Mouse (Mus musculus) heart, adult 11 months (tissue): ENCODE measurements around the gene Cd7.
"Not testable (repeated sequence)": the region's sequence is repeated elsewhere in the genome, so short reads cannot be mapped to it uniquely, and the experiment has no call there.

Experiments
- DNase-seq: peaks from one replicate; pipeline ENCODE4 v3.0.0; 2022

The Cd7 gene

DNA sequence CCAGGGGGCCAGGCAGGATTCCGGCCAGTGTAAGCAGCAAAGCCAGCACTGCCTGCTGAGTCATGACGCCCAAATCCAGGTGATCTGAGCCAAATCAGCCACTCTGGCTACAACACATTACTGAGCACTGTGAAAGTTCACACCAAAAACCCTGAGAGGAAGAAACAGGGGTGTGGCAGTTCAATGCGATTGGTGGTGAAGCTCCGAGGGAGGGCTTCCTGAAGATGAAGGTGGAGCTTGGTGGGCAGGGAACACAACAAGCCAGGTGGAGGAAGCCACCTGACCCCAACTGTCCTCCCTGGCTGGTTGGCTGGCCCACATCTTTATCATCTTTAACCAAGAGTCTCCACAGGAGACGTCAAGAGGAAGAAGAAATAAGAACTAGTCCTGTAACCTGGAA lies at the start of gene Cd7:
TSS of gene Cd7 (minus strand) at position 117 of the 400 bp plus-strand sequence.
- no peak for DNase-seq

DNA sequence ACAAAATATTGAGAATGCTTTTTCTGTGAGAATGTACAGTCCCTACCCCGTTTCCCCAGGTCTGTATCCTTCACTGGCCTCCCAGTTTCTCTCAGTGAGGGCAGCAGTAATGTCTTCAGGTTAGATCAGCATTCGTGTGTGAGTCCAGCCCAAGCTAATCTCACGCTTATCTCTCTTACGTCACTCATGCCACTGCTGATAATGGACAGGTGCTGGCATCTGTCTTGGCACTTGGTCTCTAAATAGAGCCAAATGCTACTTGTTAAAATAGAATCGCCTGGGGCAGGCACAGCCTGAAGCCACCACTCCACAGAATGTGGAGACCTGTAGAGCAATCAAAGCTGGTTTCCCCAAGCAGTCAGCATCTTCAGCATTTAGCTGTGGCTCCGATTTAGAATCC lies 49.8 kb upstream of the Cd7 start:
- peak; percentile 55 for DNase-seq

DNA sequence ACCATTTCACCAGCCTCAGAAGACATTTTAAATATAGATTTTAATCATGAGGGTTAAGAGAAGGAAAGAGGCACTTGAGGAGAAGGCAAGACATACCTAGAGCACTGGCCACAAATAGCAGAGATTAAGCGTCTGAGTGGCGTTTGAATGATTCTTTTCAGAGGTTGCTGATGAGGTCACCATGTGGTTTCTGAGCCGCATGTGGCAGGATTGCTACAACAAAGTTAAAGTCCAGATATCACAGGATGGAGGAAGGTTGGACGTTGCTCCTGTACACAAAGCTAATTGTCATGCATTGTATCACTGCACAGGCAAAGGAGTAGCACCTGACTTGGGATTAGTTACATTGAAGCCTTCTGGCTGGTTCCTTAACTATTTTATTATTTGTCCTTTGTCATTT lies 47.1 kb upstream of the Cd7 start:
- DNase-seq = no peak

DNA sequence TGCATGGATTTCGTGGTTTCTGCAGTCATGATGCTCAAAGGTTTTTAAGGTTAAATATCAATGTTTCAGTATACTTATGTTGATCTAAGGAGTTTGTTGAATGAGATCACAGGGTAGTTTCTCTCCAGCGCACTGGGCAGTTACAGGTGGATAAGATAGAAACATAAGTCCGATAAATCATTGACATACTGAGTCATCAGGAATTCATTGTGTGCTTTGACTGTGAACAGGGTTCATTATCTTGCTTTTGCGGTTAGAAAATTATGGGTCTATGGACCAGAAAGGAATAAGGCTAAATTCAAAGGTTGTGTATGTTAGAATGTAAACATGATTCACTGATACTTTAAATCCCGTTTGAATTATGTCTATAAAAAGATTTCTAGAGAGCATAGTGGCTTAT lies 46.0 kb upstream of the Cd7 start:
- peak; percentile 53 for DNase-seq

DNA sequence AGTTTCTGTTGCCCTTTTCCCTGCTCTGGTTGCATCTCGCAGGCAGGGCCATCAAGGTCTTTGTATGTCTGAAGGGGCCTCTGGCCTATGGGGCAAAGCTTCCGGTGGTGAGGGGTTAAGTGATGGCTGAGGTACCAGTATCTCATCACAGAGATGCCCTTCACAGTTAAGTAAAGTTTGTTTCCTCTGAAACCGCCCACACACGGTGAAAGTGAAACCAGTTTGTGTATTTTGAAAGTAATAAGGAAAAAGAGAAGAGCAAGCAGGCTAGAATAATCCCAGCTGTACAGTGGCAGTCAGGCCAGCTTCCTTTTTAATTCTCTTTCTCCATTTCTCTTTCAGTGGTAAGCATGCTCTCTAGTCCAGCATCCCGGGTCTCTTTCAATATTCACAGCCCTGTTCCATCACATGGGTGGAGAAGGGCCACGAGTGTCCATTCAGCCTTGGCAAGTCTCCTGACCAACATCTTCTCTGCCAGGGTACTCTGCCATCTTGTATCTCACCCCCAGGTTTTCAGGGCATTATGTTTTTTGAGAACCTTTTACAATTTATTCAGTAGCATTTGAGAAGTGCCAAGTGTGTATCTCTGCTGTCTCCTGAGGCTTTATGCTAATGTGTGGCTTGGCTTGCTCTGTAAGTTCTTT lies 43.8 kb upstream of the Cd7 start:
- peak; percentile 92 for DNase-seq

DNA sequence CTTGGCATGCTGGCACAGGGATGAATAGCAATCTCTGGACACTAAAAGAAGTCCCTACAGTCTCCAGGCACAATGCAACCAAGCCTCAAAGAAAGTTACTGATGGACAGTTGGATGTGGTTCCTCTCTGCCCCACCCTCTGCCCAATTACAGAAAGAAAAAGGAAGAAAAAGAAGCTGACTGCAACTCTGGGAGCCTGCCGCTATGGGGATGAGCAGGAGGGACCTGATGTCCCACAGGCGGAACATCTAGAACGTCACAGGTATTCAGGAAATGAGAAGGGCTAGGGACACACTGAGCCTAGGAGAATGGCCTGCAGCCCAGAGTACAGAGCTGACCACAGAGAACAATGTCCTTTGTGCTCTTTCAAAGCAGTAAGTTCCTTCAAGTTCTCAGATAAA lies 43.0 kb upstream of the Cd7 start:
- DNase-seq = peak; percentile 92

DNA sequence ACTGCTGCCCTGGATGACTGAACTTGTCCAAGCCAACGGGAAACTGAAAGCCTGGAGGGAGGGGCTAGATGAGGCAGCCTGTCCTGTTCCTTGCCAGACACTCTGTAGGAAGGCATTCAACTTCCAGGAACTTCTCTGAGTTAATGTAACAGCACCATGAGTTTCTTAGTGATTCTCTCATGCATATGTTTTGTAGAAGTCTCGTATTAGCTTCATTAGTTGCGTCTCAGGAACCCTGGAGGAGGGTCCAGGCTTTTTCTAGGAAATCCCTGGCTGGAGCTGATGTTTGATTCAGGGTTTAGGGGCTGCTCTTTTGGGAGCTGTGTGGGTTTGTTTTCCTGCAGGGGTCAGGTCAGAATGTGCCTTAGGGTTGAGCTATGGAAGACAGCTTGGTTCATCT lies 41.9 kb upstream of the Cd7 start, which contains the start of gene Sectm1a:
TSS of gene Sectm1a (minus strand) at position 101 of the 400 bp plus-strand sequence.
- DNase-seq = no peak

- DNase-seq = no peak
These were observed 41.1 kb upstream of the Cd7 start for GRCm38 (mm10) chr11:121080330-121080729.

DNA sequence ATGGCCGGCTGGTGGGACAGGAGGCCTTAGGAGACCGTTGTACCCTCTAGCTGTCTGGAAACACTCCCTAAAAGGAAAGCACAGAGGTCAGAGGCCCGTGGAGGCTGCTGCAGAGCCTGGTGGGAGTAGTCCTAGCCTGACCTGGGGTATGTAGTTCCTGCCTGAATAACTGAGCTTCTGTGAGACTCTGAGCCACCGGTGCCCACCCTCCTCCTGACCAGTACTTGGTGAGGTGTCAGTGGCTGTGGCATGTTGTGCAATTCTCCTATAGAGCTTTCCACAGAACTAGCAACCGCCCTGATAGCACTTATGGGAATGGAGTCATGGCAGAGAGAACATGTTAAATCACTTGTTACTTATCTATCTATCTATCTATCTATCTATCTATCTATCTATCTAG lies 36.4 kb upstream of the Cd7 start:
- peak; percentile 71 for DNase-seq

GRCm38 (mm10) chr11:121069662-121070061 lies 30.4 kb upstream of the Cd7 start:
- not testable (repeated sequence) for DNase-seq

GRCm38 (mm10) chr11:121067895-121068294 lies 28.7 kb upstream of the Cd7 start:
- DNase-seq = no peak

DNA sequence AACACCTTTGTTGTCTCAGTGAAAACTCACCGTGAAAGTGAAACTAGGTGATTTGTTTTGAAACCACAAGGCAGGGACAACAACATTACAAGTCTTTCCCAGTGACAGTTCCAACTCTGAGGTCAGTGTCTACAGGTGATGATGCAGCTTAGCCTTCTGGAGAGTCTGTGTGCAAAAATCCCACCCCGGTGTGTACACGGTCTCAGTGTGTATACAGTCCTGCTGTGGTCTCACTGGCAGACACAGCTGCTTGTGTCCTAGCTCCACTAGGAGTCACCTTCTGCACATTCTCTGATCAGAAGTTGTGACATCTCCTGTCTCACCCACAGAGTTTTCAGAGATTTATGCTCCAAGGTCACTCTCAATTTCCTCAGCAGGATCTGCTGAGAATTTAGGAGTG lies 25.0 kb upstream of the Cd7 start:
- no peak for DNase-seq

DNA sequence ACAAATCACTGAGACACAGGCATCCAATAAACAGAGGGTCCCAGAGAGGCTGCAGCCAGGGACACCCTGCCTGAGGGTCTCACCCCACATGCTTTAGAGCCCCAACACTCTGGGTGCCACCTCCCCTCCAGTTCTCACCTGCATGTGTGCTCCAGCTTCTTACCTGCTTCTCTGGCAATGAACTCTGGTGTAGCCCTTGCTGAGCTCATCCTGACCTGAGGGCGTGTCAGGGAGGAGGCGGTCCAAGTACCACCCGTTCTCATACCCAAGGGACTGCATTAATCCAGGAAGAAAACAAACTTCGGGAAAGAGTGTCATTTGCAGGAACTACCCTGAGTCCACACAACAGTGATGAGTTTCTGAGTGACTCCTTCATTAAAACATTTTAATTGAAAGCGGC lies 24.2 kb upstream of the Cd7 start, which contains the start of gene Sectm1b:
TSS of gene Sectm1b (minus strand) at position 191 of the 400 bp plus-strand sequence.
- DNase-seq = no peak

DNA sequence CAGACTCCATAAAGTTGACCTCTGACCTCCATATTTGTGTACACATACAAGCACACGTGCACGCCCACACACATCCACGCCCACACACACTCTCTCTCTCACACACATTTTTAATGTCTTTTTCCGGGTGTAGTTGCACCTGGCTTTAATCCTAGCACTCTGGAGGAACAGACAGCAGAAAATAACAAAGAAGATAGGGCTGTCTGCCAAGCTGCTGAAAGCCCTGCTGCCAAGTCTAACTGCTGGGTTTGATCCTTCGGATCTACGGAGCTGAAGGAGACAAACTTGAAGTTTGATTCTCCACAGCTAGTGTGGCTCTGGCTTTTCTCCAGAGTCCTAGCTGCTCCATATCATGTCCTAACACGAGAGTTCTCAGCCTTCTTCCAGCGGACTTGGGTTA lies 22.4 kb upstream of the Cd7 start:
- peak; percentile 76 for DNase-seq

- DNase-seq = not testable (repeated sequence)
These were observed 21.3 kb upstream of the Cd7 start for GRCm38 (mm10) chr11:121060401-121061067.

GRCm38 (mm10) chr11:121059471-121059870 lies 20.3 kb upstream of the Cd7 start:
- peak; percentile 77 for DNase-seq

GRCm38 (mm10) chr11:121058956-121059355 lies 19.7 kb upstream of the Cd7 start:
- DNase-seq = no peak

DNA sequence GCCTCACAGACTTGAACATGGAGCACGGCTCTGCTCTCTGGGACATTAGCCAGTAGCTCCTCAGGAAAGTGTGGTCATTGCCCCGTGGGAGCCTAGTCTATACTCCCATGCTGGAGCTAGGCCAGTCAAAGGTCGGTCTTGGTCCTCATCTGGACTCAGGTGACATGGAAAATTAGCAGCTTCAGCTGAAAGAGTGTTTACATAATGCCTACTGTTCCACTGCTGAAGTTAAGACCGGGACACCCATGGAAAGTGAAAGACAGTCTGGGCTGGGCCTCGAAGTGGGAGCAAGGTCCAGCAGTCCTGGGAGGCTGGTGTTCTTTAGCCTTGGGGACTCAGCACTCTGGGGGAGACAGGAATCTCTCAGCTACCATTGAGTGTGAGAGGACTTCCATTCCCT lies 18.9 kb upstream of the Cd7 start:
- peak; percentile 85 for DNase-seq

DNA sequence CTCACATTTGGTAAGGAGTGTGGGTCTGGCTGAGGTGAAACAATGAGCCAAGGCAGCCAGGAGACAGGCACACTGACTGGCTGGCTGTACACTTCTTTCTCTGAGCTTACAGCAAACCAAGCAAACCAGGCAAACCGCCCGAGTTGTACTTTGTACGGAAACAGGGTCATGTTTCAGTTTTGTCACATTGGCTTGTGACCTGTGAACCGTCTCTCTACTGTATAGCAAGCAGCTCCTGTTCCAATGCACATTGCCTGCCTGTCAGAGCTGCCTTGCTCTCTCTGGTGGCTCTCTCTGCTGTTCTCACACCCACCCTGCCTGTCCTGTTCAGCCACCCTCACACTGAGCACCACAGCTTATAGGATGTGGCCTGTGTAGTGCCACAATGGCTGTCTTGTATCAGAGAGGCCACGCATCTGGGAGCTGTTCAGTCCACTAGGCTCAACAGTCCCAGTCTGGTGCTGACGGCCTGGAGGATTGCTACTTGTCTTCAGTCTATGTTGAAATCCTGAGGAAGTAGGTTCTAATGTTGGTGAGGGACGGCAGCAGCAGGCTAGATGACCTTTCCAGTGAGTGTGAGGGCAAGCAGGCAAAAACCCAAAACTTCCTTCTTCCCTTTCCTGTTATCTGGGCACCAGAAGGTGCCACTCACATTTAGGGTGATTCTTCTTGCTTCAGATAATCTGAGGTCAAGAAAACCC lies 17.5 kb upstream of the Cd7 start:
- DNase-seq = peak; percentile 75

DNA sequence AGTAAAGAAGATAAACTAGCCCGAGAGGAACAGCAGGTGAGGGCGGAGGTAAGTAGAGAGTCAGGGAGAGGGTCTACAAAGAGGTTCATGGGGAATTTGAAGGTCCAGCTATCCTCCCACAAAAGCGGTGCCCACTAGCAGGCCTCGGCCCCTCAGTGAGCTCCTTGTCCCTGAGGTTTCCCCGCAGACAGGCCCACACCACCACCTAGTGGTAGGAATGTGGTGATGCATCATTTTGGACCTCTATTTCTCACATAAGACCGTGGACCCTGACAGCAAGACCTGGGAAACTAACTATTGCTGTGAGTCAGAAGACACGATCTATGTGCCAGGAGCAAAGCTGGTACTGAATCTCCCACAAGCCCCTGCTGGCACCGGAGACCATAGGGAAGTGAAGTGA lies 14.3 kb upstream of the Cd7 start:
- peak; percentile 94 for DNase-seq

- no peak for DNase-seq
These were observed 13.2 kb upstream of the Cd7 start for GRCm38 (mm10) chr11:121052387-121052786.

- peak; percentile 90 for DNase-seq
These were observed 12.6 kb upstream of the Cd7 start for GRCm38 (mm10) chr11:121051793-121052192.

- no peak for DNase-seq
These were observed 10.6 kb upstream of the Cd7 start for GRCm38 (mm10) chr11:121049840-121050239.

DNA sequence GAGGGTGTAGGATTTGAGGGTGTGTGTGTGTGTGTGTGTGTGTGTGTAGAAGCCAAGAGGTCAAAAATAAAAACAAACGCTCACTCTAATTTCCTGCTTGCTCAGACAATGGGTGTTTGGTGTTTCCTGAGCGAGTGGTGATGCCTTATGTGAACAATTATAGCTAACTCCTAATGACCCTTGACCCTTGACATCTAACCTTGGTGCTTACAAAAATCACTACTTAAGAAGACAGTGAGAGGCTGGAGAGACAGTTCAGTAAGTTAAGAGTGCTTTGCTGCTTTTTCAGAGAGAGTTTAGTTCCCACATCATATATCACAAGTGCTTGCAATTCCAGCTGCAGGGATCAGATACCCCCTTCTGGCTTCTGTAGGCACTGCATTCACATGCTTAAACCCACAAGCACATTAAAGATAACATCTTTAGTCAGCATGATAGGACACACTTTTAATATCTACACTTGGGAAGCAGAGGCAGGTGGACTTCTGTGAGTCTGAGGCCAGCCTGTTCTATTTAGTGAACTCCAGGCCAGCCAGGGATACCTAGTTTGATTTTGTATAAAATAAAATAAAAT lies 8.7 kb upstream of the Cd7 start:
- no peak for DNase-seq
